Mouse (Mus musculus): ENCODE measurements around the gene Park7. TPM values are rescaled to one million over a fixed set of nuclear protein-coding genes. Genes with fewer than 3 reads are reported as not detected.

The Park7 gene
- total and polyA plus RNA-seq, 3 experiments: 438 to 480 TPM; not detected in 1

DNA sequence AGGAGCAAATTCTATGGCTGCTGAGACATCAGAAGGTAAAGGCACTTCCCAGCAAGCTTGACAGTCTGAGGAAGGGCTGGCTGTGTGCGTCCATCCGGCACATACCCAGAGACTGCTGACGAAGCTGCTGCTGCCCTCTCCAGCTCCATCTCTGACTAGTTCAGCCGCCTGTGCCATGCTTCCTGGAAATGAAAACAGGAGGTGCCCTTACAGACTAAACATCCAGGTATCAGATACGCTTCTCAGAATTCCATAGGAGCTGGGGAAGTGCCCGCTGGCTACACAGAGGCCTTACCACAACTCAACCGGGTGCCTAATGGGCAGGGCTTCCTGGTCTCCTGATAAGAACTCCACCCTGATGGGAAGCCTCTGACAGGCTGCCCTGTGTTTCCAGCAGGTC is 44.3 kb upstream of the Park7 start:
- no peaks in the 10 kb centered on the region for H3K79me2 ChIP-seq (ENCODE audit: control insufficient read depth, insufficient read depth, low read length, poor library complexity)
- no peak overlapping the region for H3K9ac ChIP-seq (ENCODE audit: control insufficient read depth, low read depth, low read length, poor library complexity, severe bottlenecking)
- no peaks in the 10 kb centered on the region; a peak in 2 of 4 replicates for H3K27me3 ChIP-seq (ENCODE audit: control insufficient read depth in 1 of 2, insufficient read depth in 2 of 2, low read length in 2 of 2)
- no peaks in the 10 kb centered on the region for H3K9me3 ChIP-seq (replicated peaks; ENCODE audit: insufficient read depth, low read length)
- no peaks in the 10 kb centered on the region for H3K4me1 ChIP-seq (ENCODE audit: control insufficient read depth in 1 of 2, insufficient read depth in 2 of 2, low read length in 2 of 2)
- no peak overlapping the region for H3K27ac ChIP-seq (ENCODE audit: control insufficient read depth, low read depth, low read length)
- no peak for TF ChIP-seq UBTF (IDR thresholded peaks at IDR 0.05; ENCODE audit: borderline replicate concordance, insufficient read depth, low read depth, low read length)
- TF ChIP-seq ZMIZ1 (IDR thresholded peaks at IDR 0.05; ENCODE audit: low read depth, low read length): no peak
- no peak for TF ChIP-seq HCFC1 (IDR thresholded peaks at IDR 0.05; ENCODE audit: low read depth, low read length)
- TF ChIP-seq POLR2AphosphoS5 (IDR thresholded peaks at IDR 0.05; ENCODE audit: borderline replicate concordance, low read depth, low read length): no peak
- no peak for TF ChIP-seq MEF2A (IDR thresholded peaks at IDR 0.05; ENCODE audit: extremely low read depth, insufficient replicate concordance, low read depth, low read length, poor library complexity, severe bottlenecking)
- no peak for TF ChIP-seq POLR2A (IDR thresholded peaks at IDR 0.05; ENCODE audit: control insufficient read depth in 1 of 2, insufficient read depth in 1 of 2, low read depth in 1 of 2, low read length in 2 of 2, poor library complexity in 1 of 2)
- no peak for TF ChIP-seq E2F4 (IDR thresholded peaks at IDR 0.05; ENCODE audit: borderline replicate concordance, low read depth, low read length)
- no peak for DNase-seq (ENCODE audit: low read depth, low spot score)
- no peak overlapping the region for H3K4me3 ChIP-seq (ENCODE audit: control insufficient read depth in 1 of 2, insufficient read depth in 1 of 2, low read depth in 2 of 2, low read length in 2 of 2)
- H3K36me3 ChIP-seq (ENCODE audit: control insufficient read depth in 1 of 2, insufficient read depth in 2 of 2, low read length in 2 of 2): no peaks in the 10 kb centered on the region

DNA sequence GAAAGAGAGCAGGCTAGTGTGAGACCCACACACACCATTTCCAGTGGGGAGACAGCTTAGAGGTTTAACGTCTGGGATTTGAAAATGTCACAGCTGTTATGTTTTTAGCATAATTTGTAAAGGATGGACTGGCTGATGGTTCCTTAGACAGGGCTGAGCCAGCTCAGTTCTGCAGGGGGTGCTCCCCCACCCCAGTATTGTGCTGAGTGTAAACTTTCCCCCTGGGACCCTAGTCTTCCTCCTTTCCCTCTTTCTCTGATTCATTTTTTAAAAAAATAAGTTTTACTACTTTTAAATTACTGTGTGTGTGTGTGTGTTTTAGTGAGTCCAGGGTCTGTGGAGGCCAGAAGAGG is 42.8 kb upstream of the Park7 start:
- Histone ChIP-seq H3K4me1 (ENCODE audit: control insufficient read depth in 1 of 2, insufficient read depth in 2 of 2, low read length in 2 of 2) (no peaks in the 10 kb centered on the region), H3K79me2 (ENCODE audit: control insufficient read depth, insufficient read depth, low read length, poor library complexity) (no peaks in the 10 kb centered on the region), H3K27me3 (ENCODE audit: control insufficient read depth in 1 of 2, insufficient read depth in 2 of 2, low read length in 2 of 2) (no peaks in the 10 kb centered on the region; a peak in 2 of 4 replicates), H3K9ac (ENCODE audit: control insufficient read depth, low read depth, low read length, poor library complexity, severe bottlenecking) (no peak overlapping the region), H3K36me3 (ENCODE audit: control insufficient read depth in 1 of 2, insufficient read depth in 2 of 2, low read length in 2 of 2) (no peaks in the 10 kb centered on the region), H3K4me3 (ENCODE audit: control insufficient read depth in 1 of 2, insufficient read depth in 1 of 2, low read depth in 2 of 2, low read length in 2 of 2) (no peak overlapping the region), H3K27ac (ENCODE audit: control insufficient read depth, low read depth, low read length) (no peak overlapping the region), H3K9me3 (replicated peaks; ENCODE audit: insufficient read depth, low read length) (no peaks in the 10 kb centered on the region)
- no peak for TF ChIP-seq POLR2AphosphoS2 (IDR thresholded peaks at IDR 0.05; ENCODE audit: low read length)
- TF ChIP-seq GABPA (IDR thresholded peaks at IDR 0.05; ENCODE audit: low read depth, low read length): no peak
- no peak for TF ChIP-seq ZNF384 (IDR thresholded peaks at IDR 0.05; ENCODE audit: low read depth, low read length)
- TF ChIP-seq CHD2 (IDR thresholded peaks at IDR 0.05; ENCODE audit: low read length): no peak
- TF ChIP-seq TAL1 (IDR thresholded peaks at IDR 0.05; ENCODE audit: low read length): no peak
- no peak for TF ChIP-seq CHD1 (IDR thresholded peaks at IDR 0.05; ENCODE audit: low read depth, low read length)
- no peak for TF ChIP-seq MAZ (IDR thresholded peaks at IDR 0.05; ENCODE audit: low read depth, low read length)
- no peak for TF ChIP-seq EP300 (IDR thresholded peaks at IDR 0.05; ENCODE audit: low read depth in 1 of 2, low read length in 2 of 2)
- no peak for TF ChIP-seq E2F4 (IDR thresholded peaks at IDR 0.05; ENCODE audit: borderline replicate concordance, low read depth, low read length)
- no peak for TF ChIP-seq ELF1 (IDR thresholded peaks at IDR 0.05; ENCODE audit: low read depth, low read length)
- DNase-seq (ENCODE audit: low read depth, low spot score): no peak
